Mouse (Mus musculus) left cerebral cortex, postnatal 10 days (tissue): ENCODE measurements around the gene F12. TPM values are rescaled to one million over a fixed set of nuclear protein-coding genes. Genes with fewer than 3 reads are reported as not detected.
"Not testable (repeated sequence)": the region's sequence is repeated elsewhere in the genome, so short reads cannot be mapped to it uniquely, and the experiment has no call there.

Experiments used
- DNase-seq, 2 experiments: peaks; one replicate each; pipeline ENCODE4 v3.0.0; 2021 to 2022; ENCODE audit warnings: low spot score in 2 of 2, mixed read lengths in 1 of 2; ENCODE audit errors: extremely low spot score in 1 of 2
- intact Hi-C: fragments of 180-260 bp; cut with DNase I; formaldehyde crosslinking; loops from one replicate; pipeline ENCODE4 v1.15.1; 2025
- total RNA-seq, 2 experiments: library from RNA; stranded (reverse); gene quantifications; 2 replicates each; pipeline ENCODE4 v1.2.3; 2021

Gene F12
- total RNA-seq, 2 experiments from 2014 or later, result 0.58 to 0.87 TPM

DNA sequence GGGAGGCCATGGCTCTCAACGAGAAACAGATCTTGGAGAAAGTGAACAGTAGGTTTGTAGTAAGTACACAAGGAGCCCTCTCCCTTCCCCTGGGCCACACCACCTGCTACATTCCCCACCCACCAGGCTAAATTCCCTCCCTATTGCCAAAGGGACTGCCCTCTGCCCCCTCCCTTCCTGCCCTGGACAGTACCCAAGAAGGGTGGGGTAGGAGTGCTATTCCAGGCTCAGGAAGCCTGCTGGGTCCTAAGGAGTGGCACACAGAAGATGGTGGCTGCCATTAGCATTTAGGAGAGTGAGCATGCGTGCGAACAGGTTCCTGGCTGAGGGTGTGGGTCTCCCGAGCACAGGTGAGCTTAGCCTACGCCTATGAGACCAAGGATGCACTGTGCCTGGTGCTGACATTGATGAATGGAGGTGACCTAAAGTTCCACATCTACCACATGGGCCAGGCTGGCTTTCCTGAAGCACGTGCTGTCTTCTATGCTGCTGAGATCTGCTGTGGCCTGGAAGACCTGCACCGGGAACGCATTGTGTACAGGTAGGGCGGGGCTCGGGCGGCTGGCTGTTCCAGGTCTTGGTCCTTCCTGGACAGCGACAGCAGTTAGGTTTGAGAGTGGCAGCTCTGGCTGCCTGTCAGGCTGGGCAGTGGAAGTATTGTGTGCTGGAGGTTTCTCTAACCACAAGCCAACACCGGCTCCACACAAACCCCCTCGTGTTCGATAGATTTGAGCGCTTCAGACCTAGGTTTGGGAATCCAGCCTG, 25.4 kb upstream of the F12 start:
- intact Hi-C loops, result no loop called here
- DNase-seq, result peak in 1 of 2 experiments; percentile 56

DNA sequence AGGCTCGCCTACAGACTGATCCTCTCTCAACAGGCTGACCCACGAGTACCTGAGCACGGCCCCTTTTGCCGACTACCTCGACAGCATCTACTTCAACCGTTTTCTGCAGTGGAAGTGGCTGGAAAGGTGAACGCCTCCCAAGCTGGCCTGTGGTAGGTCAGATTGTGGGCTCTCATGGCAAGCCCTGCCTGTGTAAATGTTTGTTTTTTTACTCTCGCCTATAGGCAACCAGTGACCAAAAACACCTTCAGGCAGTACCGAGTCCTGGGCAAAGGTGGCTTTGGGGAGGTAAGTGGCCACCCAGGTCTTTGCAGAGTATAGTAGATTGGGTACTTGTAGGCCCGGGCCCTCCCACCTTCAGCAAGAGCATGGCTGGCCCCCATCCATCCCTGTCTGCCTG, 24.7 kb upstream of the F12 start:
- DNase-seq, result no peak
- intact Hi-C loops, result no loop called here

DNA sequence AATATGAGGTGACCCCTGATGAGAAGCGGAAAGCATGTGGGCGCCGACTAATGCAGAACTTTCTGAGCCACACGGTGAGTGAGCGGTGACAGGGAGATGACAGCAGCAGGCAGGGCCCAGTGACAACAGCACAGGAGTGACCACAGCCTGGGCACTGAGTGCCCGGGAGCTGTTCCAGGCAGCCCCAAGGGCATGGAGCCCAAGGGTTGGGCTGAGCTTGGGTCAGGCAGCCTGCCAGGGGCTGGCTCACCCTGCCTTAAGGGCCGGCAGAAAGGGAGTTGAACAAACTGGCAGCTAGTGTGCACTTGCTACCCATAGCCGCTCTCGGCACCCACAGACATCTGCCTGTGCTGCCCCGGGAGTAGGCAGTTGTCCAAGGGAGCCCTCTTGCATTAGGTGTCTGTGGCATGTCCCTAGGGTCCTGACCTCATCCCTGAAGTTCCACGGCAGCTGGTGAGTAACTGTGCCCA, 24.0 kb upstream of the F12 start:
- peak; percentile 51 to 67 for DNase-seq
- intact Hi-C loops, result no loop called here

DNA sequence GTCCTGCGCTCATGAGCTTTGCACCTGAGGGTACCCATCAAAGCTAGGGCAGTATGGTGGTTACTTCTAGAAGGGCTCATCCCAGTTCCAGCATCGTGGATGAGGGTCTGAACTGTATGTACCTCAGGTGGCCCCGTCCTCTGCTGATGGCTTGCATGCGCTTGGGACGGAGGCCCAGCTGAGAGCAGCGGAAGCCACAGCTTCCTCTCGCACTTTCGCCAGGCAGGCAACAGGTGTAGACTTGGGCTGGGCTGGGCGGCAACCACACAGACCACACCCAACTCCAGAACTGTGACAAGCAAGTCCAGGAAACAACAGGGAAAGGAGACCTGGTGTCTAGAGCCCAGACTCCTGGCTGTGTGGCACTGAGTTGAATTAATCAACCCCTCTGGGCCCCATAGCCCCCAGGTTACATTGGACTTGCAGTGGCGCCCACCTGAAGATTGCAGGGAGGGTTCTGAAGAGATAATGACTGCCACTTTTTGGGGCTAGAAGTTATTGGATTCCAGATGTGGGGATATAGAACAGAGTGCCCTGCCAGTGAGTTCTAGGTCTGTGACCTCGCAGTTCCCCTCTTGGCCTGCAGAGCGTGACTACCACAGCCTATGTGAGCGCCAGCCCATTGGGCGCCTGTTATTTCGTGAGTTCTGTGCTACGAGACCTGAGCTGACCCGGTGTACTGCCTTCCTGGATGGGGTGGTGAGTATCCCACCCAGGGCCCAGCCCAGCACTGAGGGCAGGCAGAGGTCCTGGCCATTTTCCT, 23.3 kb upstream of the F12 start:
- intact Hi-C loops, result no loop called here
- no peak for DNase-seq

DNA sequence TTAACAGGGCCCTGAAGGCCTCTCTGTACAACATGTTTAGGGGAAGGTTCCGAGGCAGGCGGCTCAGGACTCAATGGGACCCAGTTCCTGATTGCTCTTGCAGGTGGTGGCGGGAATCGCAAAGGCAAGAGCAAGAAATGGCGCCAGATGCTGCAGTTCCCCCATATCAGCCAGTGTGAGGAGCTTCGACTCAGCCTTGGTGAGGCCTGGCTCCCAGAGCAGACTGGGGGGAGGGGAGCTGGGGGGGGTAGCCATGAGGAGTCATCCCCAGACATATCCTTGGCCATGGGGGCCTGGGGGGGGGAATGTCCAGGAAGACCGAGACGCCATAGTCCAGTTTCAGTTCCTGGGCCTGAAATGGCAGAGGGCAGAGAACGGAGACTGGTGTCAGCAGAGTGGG, 22.6 kb upstream of the F12 start:
- no peak for DNase-seq
- intact Hi-C loops, result no loop called here

DNA sequence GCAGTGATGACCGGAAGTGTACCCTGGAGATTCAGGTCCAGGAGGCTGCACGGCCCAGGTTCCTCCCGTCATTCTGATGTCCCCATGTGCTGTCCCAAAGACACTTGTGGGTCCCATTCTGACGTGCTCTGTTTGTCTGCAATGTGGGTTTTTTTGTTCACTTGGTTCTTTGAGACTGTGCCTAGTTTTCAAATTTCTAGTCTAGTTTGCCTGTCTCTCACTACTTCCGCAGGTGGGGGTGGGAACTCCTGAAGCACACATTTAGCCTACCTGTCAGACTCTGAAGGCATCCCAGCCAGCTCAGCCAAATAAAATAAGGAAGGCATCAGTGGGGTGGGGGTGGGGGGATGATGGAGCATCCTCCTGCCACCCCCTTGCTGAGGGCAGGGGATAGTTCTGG, 21.5 kb upstream of the F12 start:
- DNase-seq, result no peak
- intact Hi-C loops, result no loop called here

DNA sequence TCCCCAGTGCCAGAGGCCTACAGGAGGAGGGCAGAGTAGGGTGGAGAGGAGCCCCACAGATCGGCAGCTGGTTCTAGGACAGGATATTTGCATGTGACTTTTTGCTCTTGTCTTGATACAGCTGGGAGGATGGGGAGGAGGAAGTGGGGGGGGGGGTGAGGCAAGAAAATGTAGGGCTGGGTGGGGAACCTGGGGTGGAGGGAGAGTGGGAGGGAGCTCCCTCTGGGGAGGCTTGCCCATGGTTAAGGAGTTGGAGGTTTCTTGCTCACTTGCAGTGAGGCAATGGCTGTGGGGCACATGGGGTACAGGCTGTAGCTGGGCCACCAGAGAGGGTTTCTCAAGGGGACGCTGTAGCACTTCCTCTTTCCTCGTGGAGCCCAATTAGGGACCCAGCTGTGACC, 20.9 kb upstream of the F12 start:
- intact Hi-C loops, result no loop called here
- DNase-seq, result no peak

DNA sequence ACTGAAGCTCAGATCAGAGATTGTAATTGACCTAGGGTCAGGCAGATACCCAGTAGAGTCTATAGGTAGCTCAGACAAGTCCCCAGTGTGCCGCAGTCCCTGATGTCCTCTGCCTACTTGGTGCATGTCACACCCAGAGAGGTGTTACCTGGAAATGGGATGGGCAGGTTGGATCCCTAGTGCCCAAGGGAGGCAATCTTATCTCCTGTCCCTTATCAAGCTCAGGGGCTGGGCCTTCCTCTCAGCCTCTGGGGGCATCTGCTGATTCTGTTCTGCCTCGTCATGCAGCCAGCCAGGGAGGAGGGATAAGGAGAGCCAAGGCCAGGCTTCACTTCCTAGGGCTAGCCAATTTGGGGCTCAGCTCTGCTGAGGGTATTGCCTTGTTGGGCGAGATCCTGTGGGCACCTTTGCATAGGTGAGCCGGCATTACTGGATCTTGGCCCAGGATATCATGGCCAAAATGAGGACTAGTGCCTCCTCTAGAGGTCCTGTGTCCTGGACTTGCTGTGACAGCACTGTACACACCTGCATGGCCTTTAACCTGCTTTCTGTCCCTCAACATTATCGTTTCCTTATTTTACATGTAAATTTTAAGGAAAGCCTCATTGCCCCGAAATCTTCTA, 20.0 kb upstream of the F12 start:
- DNase-seq, result no peak
- intact Hi-C loops, result no loop called here

DNA sequence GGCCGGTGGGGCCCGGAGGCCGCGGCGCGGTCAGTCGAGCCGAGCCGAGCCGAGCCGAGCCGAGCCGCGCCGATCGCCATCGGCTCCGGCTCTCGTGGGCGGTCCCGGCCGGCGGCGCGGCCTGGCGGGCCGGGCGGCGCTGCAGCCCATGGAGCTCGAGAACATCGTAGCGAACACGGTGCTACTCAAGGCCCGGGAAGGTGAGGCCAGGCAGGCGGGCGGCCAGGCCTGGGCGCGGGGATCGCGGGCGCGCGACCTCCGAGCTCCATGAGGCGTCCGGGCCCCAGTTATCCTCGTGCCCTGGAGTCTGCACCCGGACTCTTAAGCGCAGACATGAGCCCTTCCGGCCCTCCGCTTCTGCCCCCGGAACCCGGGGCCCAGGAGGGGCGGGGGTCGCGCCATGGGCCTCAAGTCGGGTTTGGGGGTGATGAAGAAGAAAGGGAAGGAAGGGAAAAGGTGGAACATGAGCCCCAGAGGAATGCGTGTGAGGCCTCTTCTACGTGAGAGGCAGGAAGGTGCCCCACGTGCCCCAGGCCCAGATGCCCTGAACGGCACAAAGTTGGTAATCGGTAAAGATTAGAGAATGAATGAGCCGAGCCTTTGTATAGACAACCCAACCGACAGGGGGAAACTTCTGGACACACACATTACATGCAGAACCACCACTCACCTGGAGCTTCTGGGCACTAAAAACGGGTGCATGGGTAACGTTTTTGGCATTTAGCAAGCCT, 18.9 kb upstream of the F12 start:
- DNase-seq, result no peak
- intact Hi-C loops, result no loop called here

DNA sequence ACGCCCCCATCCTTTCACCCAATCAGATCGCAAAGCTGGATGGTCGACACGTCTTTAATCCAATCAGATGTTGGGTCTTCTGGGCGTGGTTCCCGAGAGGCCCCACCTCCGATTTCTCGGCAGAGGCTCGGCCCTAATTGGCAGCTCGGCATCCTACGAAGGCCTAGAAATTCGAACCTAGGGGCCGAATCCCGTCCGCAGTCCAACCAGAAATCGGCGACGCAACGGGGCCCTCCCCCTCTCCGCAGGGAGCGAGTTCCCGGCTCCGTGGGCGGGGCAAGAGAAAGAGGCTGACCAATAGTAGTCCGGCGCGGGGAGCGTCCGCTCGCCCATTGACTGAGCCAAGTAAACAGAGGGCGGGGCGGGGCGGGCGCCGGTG, 18.3 kb upstream of the F12 start, which contains the start of gene Grk6:
Grk6 (plus strand) TSS at position 136 of the 379 bp plus-strand sequence.
- intact Hi-C loops, result no loop called here

DNA sequence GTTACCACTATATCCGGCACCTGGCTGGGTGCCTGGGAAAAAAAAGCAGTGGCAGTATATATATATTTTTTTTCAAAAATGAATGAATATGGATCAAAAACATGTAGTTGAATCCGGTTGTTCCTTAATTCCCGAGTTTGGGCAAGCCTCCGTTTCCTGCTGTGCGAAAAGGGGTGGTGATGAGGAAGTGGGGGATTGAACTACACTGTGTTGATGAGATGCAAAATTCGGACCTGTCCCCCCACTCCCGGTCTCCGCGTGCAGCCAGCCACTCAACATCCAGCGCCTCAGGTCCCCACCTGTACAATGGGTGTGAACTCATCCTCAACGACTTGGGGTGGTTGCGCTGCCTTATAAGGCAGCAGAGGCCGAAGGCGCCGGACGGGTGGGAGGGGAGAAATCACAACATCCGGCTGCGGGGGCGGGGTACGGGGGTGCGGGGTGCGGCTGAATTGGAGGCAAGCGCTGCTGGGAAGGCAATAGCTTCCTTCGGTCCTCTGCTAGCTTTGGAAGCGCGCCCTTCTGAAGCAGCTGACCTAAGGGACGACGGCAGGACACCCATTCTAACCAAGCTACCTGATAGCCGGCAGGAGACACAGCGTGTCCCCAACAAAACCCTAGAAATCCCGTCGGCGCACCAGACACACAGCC, 17.8 kb upstream of the F12 start:
- DNase-seq, result peak; percentile 31 to 89
- intact Hi-C loops, result no loop called here

More for the DNA sequence above, 18.3 kb upstream of the F12 start, which contains the start of gene Grk6:
- DNase-seq, result peak; percentile 100

DNA sequence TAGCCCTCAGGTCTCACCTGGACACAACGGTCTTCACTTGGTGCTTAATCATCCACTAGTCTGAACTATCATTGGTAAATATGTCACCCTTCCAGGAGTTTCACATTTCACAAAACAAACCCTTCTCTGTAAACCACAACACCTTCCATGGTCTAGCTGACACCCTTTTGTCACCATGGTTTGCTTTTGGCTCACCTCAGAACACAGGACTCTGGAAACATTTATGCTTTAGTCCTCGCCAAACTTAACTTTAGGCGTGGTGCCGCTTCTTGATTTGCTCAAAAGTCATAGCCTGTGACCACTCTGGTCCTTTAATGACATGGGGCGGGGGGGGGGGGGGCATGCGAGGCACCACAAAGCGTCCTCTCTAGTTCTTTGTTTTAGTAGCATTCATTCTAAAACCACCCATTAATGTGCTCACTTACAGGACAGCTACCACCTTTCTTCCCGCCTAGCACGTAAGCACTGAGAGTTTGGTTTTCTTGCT, 17.2 kb upstream of the F12 start:
- intact Hi-C loops, result no loop called here
- no peak for DNase-seq

DNA sequence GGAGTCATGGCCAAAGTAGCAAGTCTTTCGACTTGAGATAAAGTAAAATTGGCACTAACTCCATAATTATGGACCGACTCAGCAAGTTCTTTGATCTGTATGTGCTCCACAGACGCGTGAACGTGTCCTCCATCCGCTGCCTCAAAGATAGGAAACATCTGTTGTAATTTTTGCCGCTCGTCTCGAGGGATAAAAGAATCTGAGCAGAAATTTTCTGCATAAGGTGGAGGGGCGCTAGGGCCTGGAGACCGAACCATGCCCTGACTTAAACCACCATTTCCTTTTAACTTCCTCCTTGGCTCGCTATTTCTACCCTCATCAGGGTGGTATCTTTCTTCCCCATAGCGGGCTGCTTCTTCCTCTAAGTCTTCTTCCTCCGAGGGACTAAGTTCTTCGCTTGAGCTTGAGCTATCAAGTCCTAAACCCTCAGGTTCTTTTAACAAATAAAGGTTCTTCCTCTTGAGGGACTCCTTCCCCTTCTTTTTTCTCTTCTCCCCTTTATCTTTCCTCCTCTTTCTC, 10.6 kb upstream of the F12 start:
- intact Hi-C loops, DNase-seq: not testable (repeated sequence)

DNA sequence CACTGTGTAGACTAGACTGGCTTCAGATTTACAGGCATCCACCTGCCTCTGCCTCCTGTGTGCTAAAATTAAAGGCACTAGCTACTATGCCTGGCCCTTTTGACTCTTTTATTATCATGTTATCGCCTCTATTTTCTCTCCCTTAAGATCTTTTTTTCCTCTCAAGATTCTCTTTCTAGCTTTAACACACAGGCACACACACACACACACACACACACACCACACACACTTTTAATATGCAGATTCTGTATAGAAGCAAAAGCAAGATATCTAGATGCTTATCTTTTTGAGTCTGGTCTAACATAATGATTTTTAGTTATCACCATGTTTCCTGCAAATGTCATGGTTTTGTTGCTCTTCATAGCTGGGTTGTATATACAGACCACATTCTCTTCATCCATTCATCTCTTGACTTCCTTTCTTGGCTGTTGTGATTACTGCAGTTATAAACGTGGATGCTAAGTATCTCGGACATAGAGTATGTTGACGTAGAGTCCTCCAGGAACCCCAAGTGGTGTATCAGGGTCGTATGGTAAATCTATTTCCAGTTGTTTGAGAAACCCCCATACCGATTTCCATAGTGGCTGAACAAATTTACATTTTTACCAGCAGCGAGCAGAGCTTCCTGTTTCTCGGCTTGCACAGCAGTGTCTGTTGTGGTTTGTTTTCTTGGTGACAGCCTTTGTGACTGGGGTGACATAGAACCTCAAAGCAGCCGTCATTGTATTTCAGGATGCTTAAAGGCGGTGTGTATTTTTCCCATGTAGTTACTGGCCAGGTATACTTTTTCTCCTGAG, 5.5 kb upstream of the F12 start:
- intact Hi-C loops, result no loop called here
- no peak for DNase-seq

DNA sequence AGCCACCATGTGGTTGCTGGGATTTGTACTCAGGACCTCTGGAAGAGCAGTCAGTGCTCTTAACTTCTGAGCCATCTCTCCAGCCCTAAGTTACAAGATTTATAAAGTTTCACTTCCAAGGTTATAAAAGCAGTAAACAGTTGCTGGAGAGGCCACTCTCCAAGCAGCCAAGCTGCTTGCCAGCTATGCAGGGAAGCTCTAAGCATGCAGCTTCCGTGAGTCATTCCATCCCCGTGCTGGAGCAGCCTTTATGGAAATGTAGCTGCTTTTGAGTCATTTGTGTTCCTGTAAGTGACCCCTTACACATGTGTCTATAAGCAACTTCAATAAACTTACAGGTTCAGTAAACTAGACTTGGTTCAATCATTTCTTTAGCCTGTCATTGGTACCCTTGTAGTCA, 4.0 kb upstream of the F12 start:
- intact Hi-C loops, result no loop called here
- DNase-seq, result no peak

DNA sequence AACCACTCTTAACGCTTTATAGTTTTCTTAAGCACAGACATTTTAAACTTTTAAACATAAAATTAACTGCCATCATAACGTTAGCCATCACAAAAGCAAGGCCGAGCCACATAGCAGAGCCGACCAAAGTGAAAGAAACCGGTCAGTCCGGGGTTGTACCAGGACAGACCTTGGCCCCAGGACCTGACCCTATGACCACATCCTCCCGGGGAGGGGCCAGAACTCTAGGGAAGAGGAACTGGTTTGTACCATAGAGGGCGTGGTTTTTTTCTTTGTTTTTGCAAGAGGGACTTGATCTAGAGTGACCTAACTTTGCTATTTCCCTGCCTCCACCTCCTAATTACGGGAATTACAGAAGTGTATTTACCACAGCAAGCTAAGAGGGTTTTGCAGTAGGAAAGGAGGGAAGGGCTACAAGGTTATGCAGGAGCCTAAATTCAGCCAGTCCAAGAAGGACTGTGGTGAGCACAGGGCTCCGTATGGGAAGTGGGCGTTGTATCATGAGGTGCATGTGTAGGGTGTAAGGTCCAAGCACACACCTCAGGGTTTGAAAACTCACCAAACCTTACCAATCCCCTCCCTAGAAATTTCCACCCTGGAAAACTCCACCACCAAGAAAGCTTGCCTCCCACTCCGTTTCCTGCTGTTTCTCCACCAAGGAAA, 2.8 kb upstream of the F12 start:
- DNase-seq, result peak in 1 of 2 experiments; percentile 80
- intact Hi-C loops, result no loop called here
